Mouse (Mus musculus): Measurements from ENCODE around the gene Olfr54. TPM values are rescaled to one million over a fixed set of nuclear protein-coding genes. Genes with fewer than 3 reads are reported as not detected.
"Not testable (repeated sequence)": the region's sequence is repeated elsewhere in the genome, so short reads cannot be mapped to it uniquely, and the experiment has no call there.

The Olfr54 gene
- polyA plus RNA-seq, 1 experiment, result not detected

DNA sequence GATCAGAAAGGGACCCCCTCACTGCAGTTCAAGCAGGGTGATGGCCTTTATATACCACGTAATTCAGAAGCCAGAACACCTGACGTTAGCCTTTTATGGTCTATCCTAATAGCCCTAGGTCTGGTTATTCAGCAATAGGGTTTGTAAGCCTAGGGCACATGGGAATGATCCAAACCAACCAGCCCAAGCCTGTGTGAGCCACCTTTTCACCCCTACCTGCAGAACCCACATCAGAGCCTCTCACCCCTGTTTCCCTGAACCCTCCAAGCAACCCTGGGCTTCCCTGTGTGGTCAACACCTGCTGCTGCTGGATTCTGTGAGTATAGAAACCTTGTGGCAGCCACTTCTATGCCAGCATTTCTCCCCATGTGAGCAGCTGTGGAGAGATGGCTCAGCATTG, 16.2 kb downstream of the Olfr54 start:
- Histone ChIP-seq H3K27me3 (ENCODE audit: control insufficient read depth, insufficient read depth, low read length) (no peaks in the 10 kb centered on the region), H3K4me3 (replicated peaks; ENCODE audit: insufficient read depth, low read depth, low read length) (no peak overlapping the region), H3K27ac (ENCODE audit: insufficient read depth, low read length) (no peak overlapping the region), H3K4me1 (ENCODE audit: control insufficient read depth, insufficient read depth, low read length) (peaks cover 2% of the 10 kb centered on the region; the same call in 1 of the 2 replicates)
- TF ChIP-seq CTCF (IDR thresholded peaks at IDR 0.05; ENCODE audit: borderline replicate concordance, insufficient read depth, low read depth, low read length) (no peak), POLR2A (IDR thresholded peaks at IDR 0.05; ENCODE audit: borderline replicate concordance, insufficient read depth, low read length) (no peak)
- DNase-seq, result no peak
- whole genome bisulfite sequencing, result 84% methylated on average over 2 of the region's 2 CpGs

DNA sequence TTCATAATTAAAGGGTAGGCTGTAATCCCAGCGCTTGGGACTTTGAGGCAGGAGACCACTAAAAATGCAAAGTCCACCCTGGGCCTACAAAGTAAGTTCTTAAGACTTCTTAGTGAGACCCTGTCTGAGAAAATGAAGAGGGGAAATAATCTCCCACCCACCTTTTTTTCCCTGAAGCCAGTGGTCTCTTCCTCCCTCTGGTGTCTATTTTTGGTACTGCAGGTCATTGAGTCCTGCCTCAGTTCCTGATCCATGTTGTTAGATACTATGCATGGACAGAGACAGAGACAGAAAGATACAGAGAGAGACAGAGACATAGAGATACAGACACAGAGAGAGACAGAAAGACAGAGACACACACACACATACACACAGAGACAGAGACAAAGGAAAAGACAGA, 18.8 kb downstream of the Olfr54 start:
- Histone ChIP-seq H3K27me3 (ENCODE audit: control insufficient read depth, insufficient read depth, low read length) (no peaks in the 10 kb centered on the region), H3K4me3 (replicated peaks; ENCODE audit: insufficient read depth, low read depth, low read length) (no peak overlapping the region), H3K27ac (ENCODE audit: insufficient read depth, low read length) (no peak overlapping the region), H3K4me1 (ENCODE audit: control insufficient read depth, insufficient read depth, low read length) (no peaks in the 10 kb centered on the region)
- DNase-seq, result peak in 1 of 2 experiments; percentile 4
- TF ChIP-seq CTCF (IDR thresholded peaks at IDR 0.05; ENCODE audit: borderline replicate concordance, insufficient read depth, low read depth, low read length) (peak; percentile 44; the same call in 1 of the 2 replicates), POLR2A (IDR thresholded peaks at IDR 0.05; ENCODE audit: borderline replicate concordance, insufficient read depth, low read length) (no peak)
- 22% methylated on average over 1 of the region's 1 CpGs for WGBS

DNA sequence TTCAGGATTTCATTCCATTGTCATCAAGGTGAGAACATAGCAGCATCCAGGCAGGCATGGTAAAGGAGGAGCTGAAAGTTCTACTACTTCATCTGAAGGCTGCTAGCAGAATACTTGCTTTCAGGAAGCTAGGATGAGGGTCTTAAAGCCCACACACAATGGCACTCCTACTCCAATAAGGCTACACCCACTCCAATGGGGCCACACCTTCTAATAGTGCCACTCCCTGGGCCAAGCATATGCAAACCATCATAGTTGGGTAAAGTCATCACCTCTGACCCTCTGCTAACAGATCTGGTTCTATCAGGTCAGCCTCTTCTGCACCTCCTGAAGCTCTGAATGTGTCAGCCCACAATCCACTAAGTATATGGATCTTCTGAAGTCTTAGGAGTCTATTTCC, 20.1 kb downstream of the Olfr54 start:
- H3K27me3 ChIP-seq (ENCODE audit: control insufficient read depth, insufficient read depth, low read length); H3K4me1 ChIP-seq (ENCODE audit: control insufficient read depth, insufficient read depth, low read length); H3K4me3 ChIP-seq (replicated peaks; ENCODE audit: insufficient read depth, low read depth, low read length); DNase-seq; H3K27ac ChIP-seq (ENCODE audit: insufficient read depth, low read length): not testable (repeated sequence)

DNA sequence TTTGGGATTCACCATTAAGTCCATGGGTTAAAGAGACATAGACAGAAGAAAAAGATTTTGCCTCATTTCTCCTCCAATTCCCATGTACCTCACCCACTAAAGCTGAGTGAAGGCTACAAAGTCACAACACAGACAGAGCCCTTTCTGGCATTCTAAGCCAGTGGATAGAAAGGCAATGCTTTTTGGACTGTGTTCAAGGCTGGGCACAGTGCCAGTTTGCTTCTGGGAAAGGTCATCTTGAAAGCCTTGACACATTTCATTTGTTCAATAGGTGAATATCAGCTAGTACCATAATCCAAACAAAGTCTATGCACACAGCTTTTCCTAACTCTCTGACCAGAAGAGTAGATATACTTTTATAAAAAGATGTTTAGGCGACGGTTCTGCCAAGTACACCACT, 21.9 kb downstream of the Olfr54 start:
- Histone ChIP-seq H3K4me1 (ENCODE audit: control insufficient read depth, insufficient read depth, low read length) (no peaks in the 10 kb centered on the region), H3K27me3 (ENCODE audit: control insufficient read depth, insufficient read depth, low read length) (no peaks in the 10 kb centered on the region), H3K4me3 (replicated peaks; ENCODE audit: insufficient read depth, low read depth, low read length) (no peak overlapping the region), H3K27ac (ENCODE audit: insufficient read depth, low read length) (no peak overlapping the region)
- TF ChIP-seq POLR2A (IDR thresholded peaks at IDR 0.05; ENCODE audit: borderline replicate concordance, insufficient read depth, low read length), result no peak
- no peak for TF ChIP-seq CTCF (IDR thresholded peaks at IDR 0.05; ENCODE audit: borderline replicate concordance, insufficient read depth, low read depth, low read length)
- DNase-seq, result no peak
- 81% methylated on average over 2 of the region's 2 CpGs for WGBS

DNA sequence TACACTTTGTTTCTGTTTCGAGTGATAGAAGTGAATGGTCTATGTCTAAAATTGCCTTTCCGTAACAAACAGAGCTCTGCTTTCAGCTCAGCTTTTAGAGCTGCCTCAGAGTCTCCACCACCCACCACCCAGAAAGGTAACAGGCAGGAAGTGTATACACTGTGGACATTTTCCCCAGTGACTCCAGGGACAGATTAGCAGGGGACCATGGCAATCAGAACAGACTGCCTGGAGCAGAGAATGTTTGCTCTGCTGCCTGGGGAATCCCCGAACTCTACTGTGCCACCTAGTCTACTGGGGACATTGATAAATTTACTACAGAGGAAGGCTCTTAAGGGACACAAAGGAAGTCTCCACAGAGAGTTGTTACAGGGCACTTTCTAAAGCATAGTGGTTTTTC, 30.7 kb downstream of the Olfr54 start:
- not testable (repeated sequence) for H3K27me3 ChIP-seq (ENCODE audit: control insufficient read depth, insufficient read depth, low read length); DNase-seq; H3K4me1 ChIP-seq (ENCODE audit: control insufficient read depth, insufficient read depth, low read length); H3K4me3 ChIP-seq (replicated peaks; ENCODE audit: insufficient read depth, low read depth, low read length); H3K27ac ChIP-seq (ENCODE audit: insufficient read depth, low read length)
- WGBS, result 79% methylated on average over 3 of the region's 3 CpGs

DNA sequence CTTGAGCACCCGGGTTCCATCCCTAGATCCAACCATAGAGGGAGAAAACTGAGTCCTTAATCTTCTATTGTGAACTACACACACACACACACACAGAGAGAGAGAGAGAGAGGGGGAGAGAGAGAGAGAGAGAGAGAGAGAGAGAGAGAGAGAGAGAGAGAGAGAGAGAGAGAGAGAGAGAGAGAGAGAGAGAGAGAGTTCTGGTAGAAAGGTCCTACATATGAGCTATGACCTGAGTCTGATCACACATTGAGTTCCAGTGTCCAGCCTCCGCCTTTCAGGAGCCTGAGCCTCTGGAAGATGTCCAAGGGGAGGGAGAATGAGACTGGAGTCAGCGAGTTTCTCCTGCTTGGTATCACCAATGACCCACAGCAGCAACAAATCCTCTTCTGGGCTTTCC, 33.8 kb downstream of the Olfr54 start, which contains the start of gene Olfr1375:
Olfr1375 (plus strand) TSS at position 301 of the 400 bp plus-strand sequence.
- not testable (repeated sequence) for DNase-seq; H3K27me3 ChIP-seq (ENCODE audit: control insufficient read depth, insufficient read depth, low read length); H3K4me3 ChIP-seq (replicated peaks; ENCODE audit: insufficient read depth, low read depth, low read length); H3K4me1 ChIP-seq (ENCODE audit: control insufficient read depth, insufficient read depth, low read length); H3K27ac ChIP-seq (ENCODE audit: insufficient read depth, low read length)
- WGBS, result 17% methylated on average over 3 of the region's 3 CpGs

DNA sequence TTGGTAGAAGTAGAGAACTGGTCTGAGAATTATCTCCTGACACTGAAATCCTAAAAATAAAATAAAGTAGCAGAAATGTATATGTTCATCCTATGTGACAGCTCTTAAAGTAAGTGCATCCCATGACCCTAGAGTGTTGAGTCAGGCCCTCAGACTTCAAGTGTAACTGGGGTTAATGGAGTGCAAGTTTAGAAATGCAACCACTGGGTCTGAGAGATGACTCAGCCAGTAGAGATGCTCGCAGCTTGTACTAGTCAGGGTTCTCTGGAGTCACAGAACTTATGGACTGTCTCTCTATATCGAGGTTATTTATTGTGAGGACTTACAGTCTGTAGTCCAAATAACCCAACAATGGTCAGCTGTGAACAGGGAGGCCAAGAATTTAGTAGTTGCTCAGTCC, 37.6 kb downstream of the Olfr54 start:
- no peak for TF ChIP-seq POLR2A (IDR thresholded peaks at IDR 0.05; ENCODE audit: borderline replicate concordance, insufficient read depth, low read length)
- no peak for TF ChIP-seq CTCF (IDR thresholded peaks at IDR 0.05; ENCODE audit: borderline replicate concordance, insufficient read depth, low read depth, low read length)
- H3K4me1 ChIP-seq (ENCODE audit: control insufficient read depth, insufficient read depth, low read length), result no peaks in the 10 kb centered on the region

DNA sequence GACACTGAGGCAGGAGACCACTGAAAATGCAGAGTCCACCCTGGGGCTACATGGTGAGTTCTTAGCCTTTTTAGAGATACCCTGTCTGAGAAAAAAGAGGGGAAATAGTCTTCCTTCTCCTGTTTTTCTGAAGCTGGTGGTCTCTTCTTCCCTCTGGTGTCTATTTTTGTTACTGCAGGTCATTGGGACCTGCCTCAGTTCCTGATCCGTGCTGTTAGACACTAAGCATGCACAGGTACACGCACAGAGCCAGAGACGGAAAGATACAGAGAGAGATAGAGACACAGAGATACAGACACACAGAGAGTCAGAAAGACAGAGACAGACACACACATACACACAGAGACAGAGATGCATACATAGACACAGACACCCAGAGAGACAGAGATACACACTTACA, 39.2 kb downstream of the Olfr54 start:
- 45% methylated on average over 3 of the region's 3 CpGs for WGBS
- Histone ChIP-seq H3K4me1 (ENCODE audit: control insufficient read depth, insufficient read depth, low read length) (no peaks in the 10 kb centered on the region), H3K27me3 (ENCODE audit: control insufficient read depth, insufficient read depth, low read length) (no peaks in the 10 kb centered on the region), H3K4me3 (replicated peaks; ENCODE audit: insufficient read depth, low read depth, low read length) (no peak overlapping the region), H3K27ac (ENCODE audit: insufficient read depth, low read length) (no peak overlapping the region)
- TF ChIP-seq CTCF (IDR thresholded peaks at IDR 0.05; ENCODE audit: borderline replicate concordance, insufficient read depth, low read depth, low read length) (no peak), POLR2A (IDR thresholded peaks at IDR 0.05; ENCODE audit: borderline replicate concordance, insufficient read depth, low read length) (no peak)
- DNase-seq, result no peak

More for the DNA sequence above, 37.6 kb downstream of the Olfr54 start:
- no peaks in the 10 kb centered on the region for H3K27me3 ChIP-seq (ENCODE audit: control insufficient read depth, insufficient read depth, low read length)
- WGBS, result 63% methylated on average over 2 of the region's 2 CpGs
- DNase-seq, result no peak
- no peak overlapping the region for H3K27ac ChIP-seq (ENCODE audit: insufficient read depth, low read length)
- no peak overlapping the region for H3K4me3 ChIP-seq (replicated peaks; ENCODE audit: insufficient read depth, low read depth, low read length)

DNA sequence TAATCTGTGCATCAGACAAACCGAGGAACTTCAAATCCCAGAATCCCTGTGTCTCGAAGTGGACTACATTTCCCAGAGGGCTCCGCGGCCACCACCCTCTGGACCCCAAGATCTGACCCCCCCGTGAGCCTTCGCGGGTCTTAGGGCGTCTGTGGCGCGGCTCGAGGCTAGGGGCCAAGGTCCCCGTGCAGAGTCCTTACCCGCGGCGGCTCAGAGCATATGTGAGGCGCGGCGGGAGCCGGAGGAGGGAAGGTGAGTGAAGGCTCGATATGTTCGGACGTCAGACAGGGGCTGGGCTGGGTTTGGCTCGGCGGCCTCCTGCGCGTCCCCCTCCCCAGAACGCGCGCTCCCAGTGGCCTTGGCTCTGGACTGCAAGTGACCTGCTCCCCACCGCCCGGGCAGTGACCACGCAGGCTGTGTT, 45.1 kb downstream of the Olfr54 start, which contains the start of gene Zfp354a:
Zfp354a (plus strand) TSS at position 107 of the 421 bp plus-strand sequence.
- peak within 1 kb of the TSS; percentile 44 for H3K27ac ChIP-seq (ENCODE audit: insufficient read depth, low read length)

More for the DNA sequence above, 45.1 kb downstream of the Olfr54 start, which contains the start of gene Zfp354a:
- Histone ChIP-seq H3K4me1 (ENCODE audit: control insufficient read depth, insufficient read depth, low read length) (peaks cover 6% of the 10 kb centered on the region), H3K27me3 (ENCODE audit: control insufficient read depth, insufficient read depth, low read length) (no peaks in the 10 kb centered on the region), H3K4me3 (replicated peaks; ENCODE audit: insufficient read depth, low read depth, low read length) (peak within 1 kb of the TSS; percentile 60)
- DNase-seq, result peak; percentile 84 to 85
- TF ChIP-seq POLR2A (IDR thresholded peaks at IDR 0.05; ENCODE audit: borderline replicate concordance, insufficient read depth, low read length), result peak; percentile 35; the same call in 1 of the 2 replicates
- TF ChIP-seq CTCF (IDR thresholded peaks at IDR 0.05; ENCODE audit: borderline replicate concordance, insufficient read depth, low read depth, low read length), result no peak
- under 1% methylated on average over 32 of the region's 32 CpGs for WGBS

Data from cerebellum, adult 2 months (tissue).